Mouse (Mus musculus) thymus, postnatal 14 days (tissue): ENCODE data around the gene Psmc3ip.

ENCODE experiments used
- DNase-seq: peaks from one replicate; pipeline ENCODE4 v3.0.0; 2021

The Psmc3ip gene

GRCm38 (mm10) chr11:101071810-101072428, 23.3 kb downstream of the Psmc3ip start:
- no peak for DNase-seq

GRCm38 (mm10) chr11:101070987-101071386, 24.2 kb downstream of the Psmc3ip start:
- no peak for DNase-seq

GRCm38 (mm10) chr11:101070189-101070527, 25.1 kb downstream of the Psmc3ip start:
- DNase-seq: no peak

DNA sequence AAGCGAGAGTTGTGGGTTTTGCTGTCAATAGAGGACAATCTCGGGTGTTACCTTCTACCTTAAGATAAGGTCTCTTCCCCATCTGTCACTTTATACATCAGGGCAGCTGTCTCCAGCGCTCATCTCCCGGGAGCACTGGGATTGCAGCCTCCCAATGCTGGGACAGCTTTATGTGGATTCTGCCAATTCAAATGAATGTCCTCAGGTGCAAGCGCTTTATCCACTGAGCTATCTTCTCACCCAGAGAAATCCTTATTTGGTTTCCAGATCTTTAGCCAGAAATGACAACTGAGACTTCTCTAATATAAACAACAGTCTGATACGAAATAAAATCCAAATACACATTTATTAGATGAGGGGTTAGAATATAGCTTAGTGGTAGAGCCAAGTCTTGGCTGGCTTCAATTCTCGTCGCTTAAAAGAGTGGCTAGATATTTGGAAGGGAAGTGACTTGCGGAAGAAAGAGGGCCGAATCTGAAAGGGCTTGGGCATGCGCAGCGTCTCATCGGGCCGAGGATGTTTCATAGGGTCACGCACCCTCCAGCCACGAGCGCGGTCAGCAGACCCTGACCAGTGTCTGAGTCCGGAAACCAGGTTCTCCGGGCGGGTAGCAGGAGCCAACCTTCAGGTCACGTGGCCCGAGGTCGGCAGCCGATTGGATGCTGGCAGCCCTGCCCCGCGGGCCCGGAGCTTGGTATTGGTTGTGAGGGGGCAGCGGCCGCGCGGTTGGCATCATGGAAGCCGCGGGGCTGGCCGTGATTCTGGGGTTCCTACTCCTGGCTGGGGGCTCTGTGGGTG, 25.6 kb downstream of the Psmc3ip start, which contains the start of gene Naglu:
Gene Naglu, plus strand, starts transcription at position 622 of the 798 bp plus-strand sequence.
- DNase-seq: peak; percentile 93

DNA sequence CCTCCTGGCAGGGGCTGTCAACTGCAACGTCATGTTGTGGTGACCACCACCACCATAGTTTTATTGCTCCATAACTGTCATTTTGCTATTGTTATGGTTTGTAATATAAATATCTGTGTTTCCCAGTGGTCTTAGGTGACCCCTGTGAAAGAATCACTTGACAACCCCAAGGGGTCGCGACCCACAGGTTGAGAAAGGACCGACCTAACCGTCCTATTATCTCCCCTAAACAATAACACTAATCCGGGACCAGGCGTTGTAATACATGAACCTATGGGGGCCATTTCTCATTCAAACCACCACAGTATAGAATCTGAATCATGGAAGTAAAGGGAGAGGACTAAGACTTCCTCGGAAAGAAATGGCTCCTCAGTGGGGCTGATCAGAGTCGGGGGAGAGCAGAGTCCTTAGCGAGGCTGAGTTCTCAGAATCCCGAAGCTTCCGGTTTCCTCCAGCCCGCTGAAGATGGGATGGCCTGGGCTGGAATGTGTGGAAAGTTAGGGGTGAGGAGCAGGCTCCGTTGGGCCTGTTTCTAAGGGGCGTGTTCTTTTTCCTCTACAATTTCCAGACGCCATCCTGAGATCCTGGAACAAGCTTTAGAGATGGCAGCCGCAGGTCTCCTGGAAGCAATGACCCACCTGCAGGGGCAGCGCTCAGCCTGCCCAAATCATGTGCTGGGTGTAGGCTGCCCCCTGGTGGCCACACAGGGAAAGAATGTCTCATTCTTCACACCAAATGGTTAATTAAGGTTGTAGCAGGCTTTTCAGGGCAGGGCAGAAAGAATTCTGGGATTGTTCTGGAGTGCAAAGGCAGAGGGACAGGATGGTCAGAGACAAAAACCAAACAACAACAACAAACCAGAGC, 28.5 kb downstream of the Psmc3ip start:
- peak; percentile 90 for DNase-seq

DNA sequence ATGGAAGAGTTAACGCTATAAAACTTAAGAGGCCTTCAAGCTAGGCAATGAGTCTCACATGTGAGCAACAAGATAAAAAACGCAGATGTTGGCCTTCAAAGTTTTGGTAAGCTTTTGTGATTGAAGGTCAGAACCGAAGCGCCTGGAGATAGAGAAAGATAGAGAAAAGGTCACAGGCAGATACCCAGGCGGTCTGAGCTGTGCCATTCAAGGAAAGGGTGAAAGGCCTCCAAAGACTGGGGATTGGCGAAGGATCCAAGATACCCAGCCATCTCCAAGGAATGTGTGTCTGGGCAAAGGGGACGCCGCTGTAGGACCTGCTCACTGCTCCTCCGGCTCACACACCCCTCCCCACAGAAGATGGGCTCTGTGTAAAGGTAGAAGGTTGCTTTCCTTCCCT, 30.2 kb downstream of the Psmc3ip start:
- no peak for DNase-seq

DNA sequence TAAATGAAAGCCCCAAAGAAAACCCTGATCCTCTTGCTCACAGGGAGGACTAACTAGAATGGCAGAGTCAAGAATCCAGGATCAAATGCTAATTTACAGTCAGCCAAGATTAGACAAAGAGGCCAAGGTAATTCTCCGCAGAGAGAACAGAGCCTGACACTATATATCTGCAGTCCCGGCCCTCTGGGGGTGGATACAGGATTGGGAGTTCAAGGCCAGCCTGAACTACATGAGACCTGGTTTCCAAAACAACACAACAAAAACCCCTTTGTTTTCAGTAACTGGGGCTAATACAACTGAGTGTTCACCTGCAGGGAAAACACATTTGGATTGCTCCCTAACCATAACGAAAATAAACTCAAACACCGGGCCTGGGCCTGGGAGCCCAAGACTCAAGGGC, 30.8 kb downstream of the Psmc3ip start:
- no peak for DNase-seq

DNA sequence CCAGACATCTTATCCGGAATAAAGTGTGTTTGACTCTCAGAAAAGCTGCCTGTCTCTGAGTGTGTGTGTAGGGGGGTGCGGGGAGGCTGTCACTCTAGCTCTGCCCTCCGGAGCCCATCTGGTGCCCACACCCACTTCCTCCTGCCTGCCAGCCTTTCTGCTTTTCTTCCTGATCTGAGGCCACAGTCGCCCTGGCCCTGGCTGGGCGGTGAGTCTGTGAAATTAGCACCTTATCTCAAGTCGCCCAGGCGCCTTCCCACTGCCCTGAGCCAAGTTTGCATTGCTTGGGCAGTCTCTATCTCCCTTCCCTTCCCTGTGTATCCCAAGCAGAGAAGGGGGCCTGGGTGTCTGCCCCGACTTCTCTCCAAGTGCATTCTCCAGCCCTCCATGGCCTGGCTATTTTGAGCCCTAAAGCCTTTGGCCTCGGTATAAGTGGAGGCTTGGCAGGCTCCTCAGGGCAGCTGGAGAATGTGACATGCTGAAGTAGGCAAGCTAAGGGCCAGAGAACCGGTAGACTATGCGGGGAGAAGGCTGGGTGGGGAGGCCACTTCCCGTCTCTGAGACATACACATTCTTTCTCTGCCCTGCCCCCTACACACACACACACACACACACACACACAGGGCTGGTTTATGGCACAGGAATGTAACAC, 31.4 kb downstream of the Psmc3ip start:
- peak; percentile 90 for DNase-seq

GRCm38 (mm10) chr11:101062971-101063675, 32.1 kb downstream of the Psmc3ip start:
- no peak for DNase-seq

DNA sequence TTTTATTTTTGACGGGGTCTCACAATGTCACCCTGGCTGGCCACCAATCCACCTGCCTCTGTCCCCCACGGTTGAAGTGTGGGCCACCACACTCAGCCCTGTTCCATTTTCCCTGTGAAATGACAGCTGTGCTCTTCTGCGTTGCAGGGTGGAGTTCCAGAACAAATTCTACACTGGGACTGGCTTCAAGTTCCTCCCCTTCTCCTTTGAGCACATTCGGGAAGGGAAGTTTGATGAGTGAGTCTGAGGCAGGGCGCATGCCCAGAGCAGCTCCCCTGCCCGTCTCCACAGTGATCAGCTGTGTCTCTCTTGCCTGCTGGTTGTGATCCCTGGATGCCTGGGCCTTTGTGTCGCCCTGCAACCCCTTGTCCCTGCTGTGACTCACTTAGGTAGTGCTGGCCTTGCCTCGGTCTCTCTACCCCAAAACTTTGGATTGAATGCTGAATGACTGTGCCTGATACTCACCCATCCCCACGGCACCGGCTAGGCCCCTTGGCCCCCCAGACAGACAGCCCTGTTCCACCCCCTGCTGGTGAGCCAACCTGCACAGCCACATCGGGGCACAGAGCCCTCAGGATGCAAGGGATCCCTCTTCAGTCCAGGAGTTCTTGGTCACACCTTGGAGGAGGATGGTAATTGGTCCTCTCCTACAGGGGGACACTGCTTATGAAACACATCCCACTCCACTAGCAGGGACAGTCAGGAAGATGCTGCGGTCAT, 32.9 kb downstream of the Psmc3ip start:
- peak; percentile 51 for DNase-seq

DNA sequence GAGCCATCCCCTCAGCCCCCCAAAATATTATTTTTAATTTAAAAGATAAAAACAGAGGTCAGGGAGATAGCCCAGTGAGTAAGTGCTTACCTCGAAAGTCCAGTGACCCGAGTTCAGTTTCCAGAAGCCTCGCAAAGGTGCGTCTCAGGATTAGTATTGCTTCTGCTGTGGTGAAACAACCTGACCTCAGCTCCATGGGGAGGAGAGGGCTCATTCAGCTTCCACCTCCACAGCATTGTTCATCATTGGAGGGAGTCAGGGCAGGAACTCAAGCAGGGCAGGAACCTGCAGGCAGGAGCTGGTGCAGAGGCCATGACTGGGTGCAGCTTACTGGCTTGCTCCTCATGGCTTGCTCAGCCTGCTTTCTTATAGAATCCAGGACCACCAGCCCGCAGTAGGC, 34.2 kb downstream of the Psmc3ip start:
- no peak for DNase-seq

- DNase-seq: no peak
Observed at GRCm38 (mm10) chr11:101060126-101060525, 35.1 kb downstream of the Psmc3ip start.

DNA sequence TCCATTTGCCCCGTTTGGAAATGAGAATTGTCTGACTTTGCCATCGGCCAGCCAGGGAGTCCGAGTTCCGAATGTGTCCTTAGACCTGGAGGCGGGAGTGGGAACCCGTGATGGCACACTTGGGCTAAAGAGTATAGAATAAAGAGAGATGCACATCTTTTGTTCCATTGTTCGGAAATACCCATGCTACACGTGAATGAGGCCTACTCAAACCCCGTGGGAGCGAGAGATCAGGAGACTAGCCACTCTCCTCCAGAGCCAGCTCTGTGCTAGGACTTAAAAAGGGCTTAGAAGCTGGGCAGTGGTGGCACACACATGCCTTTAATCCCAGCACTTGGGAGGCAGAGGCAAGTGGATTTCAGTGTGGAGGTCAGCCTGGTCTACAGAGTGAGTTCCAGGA, 35.8 kb downstream of the Psmc3ip start:
- no peak for DNase-seq

- DNase-seq: no peak
Observed at GRCm38 (mm10) chr11:101058726-101059125, 36.5 kb downstream of the Psmc3ip start.

DNA sequence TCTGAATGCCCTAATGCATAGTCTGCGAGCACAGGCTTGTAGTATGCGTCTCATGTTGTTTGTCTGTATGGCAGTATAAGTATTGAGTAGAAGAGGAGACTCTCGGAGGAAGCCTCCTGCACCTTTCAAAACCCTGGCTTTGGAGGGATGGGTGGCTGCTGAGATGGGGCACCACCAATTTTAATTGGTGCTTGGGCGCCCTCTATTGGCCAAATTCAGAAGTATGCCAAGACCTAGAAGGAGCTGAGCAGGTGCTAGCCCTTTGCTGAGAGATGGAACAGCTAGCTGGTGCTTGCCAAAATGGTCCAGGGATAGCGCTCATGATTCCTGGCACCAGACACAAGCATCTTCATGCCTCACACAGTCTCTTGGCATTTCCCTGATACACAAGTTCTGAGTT, 37.4 kb downstream of the Psmc3ip start:
- peak; percentile 93 for DNase-seq

DNA sequence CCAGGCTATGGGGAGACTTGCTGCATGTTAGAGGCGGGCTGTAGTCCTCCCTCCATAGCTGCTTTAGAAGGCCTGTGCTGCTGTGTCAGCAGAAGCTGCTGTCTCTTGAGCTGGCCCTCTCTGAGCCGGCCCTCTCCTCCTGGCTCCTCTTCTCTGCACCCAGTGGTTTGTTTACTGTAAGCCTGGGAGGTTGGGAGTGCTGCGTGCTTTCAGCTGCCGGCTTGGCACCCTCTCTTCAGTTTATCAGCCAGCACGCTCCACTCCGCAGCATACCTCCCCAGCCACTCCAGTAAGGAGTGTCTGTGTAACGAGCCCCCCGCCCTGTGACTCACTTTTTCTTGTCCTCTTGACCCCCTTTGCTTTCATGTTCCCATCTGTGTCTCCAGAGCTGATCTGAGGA, 38.4 kb downstream of the Psmc3ip start:
- no peak for DNase-seq

DNA sequence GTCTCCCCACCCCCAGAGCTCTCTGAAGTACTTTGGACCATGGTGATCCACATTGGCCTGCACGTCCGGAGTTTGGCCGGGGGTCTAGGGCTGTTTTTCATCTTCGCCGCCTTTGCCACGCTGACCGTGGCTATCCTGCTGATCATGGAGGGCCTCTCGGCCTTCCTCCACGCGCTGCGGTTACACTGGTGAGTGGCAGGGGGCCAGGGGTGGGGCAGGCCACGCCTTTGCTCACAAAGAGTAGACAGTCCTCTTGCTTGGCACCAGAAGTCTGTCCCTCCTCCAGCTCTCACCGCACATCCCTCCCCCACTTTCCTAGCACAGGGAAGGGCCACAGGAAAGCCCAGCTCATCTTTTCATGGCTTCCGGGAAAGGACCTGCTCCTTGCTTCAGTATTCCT, 39.8 kb downstream of the Psmc3ip start:
- no peak for DNase-seq

GRCm38 (mm10) chr11:101053974-101054373, 41.3 kb downstream of the Psmc3ip start:
- peak; percentile 47 for DNase-seq

GRCm38 (mm10) chr11:101052751-101053473, 42.3 kb downstream of the Psmc3ip start:
- no peak for DNase-seq

DNA sequence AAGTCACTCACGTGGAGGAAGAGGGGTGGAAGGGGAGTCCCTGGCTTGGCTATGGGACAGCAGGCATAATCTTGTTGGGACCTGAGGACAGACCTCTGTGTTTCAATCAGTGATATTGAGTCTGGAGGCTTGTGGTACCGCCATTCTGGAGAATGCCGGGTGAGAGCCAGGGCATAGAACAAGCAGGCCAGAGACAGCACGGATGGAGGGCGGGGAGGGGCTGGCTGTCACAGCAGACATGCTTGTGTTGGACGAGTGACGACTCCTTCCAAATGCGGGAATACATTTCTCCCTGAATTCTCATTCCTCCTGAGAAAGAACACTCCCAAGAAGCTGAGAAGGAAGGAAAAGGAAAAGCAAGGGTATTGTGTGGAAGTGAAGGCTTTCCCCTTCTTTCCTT, 43.6 kb downstream of the Psmc3ip start:
- no peak for DNase-seq

DNA sequence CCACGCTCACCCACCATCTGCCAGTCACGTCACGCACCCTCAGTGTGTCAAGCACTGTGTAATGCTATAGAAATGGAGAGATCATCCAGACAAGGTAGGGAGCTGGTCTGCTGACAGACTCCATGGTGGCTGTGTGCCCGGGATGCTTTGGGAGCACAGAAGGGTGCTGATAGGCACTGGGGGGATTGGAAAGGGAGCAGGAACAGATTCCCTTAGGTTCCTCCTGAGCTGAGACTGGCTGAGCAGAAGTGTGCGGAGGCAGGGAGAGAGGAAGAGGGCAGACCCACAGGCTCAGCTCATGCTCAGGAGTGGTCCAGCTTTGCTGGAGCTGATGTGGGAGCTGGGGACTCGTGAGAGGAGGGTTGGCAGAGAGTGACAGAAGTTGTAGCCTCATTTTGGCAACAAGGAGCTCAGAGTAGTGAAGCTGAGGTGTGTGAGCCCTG, 44.2 kb downstream of the Psmc3ip start:
- DNase-seq: no peak
